Mouse (Mus musculus) liver, postnatal 0 days (tissue): Measurements from ENCODE around the gene Fam81a.

Experiments used
- CTCF ChIP-seq: sonication (generic); IDR thresholded peaks from 2 replicates; pipeline ENCODE4 v1.5.1; 2016; ENCODE audit warnings: antibody characterized with exemption, low read depth
- EP300 ChIP-seq: IDR thresholded peaks from 2 replicates; pipeline ENCODE4 v1.6.1; 2016; ENCODE audit warnings: antibody characterized with exemption, low read depth, mild to moderate bottlenecking

DNA sequence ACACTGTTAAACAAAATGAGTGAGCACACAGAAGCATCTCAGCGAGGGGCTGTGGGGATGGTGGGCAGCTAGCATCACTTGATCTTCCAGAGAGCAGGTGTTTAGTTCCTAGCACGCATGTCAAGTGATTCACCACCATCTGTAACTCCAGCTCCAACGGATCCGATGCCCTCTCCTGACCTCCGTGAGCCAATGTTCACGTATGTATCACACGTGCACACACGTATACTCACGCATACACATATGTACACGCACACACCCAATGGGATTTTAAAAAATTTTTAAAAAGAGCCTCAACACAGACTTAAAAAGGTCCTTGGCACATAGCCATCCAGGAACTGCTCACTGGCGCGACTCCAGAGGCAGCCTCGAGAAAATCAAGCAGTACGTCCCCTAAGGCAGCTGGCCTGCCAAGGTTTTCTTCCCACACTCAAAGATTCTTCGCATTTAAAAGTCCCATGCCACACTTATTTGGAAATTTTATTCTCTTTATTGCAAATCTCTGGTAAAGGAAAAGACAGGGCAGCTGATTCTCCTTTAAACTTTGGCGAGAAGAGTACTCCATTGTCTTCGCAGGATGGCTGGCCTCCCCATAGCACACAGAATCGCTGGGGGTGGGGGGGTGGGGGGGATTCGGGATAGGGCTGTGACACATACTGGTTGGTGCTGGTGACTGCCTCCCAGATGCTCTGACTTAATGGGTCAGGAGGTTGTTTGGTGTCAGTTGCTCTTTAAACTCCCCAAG lies 54.1 kb downstream of the Fam81a start:
- TF ChIP-seq CTCF (no peak), EP300 (no peak)
